Mouse (Mus musculus) stomach, embryonic 16.5 days (tissue): ENCODE measurements around the gene Dbf4. TPM values are rescaled to one million over a fixed set of nuclear protein-coding genes. Genes with fewer than 3 reads are reported as not detected.

Experiments
- ATAC-seq: fragments of 200-750 bp; cut with Nextera tagmentation; 2 replicates; pipeline ENCODE4 v1.8.0; 2017; ENCODE audit warnings: moderate number of reproducible peaks, moderate TSS enrichment; ENCODE audit not compliant: insufficient read depth, low FRiP score
- H3K27ac ChIP-seq: fragments of 300-500 bp; sonication (generic); 2 replicates; pipeline ENCODE4 v1.5.1; 2014; ENCODE audit warnings: low read length
- H3K27me3 ChIP-seq: fragments of 300-500 bp; sonication (generic); 2 replicates; pipeline ENCODE4 v1.6.1; 2014; ENCODE audit warnings: low read length, control low read depth, mixed read lengths; ENCODE audit not compliant: control insufficient read depth, insufficient read depth
- H3K36me3 ChIP-seq: fragments of 300-500 bp; sonication (generic); 2 replicates; pipeline ENCODE4 v1.6.1; 2014; ENCODE audit warnings: low read length; ENCODE audit not compliant: control insufficient read depth, insufficient read depth
- H3K4me1 ChIP-seq: fragments of 300-500 bp; sonication (generic); 2 replicates; pipeline ENCODE4 v1.6.1; 2014; ENCODE audit warnings: low read length, control low read depth, mixed read lengths; ENCODE audit not compliant: control insufficient read depth, insufficient read depth
- H3K4me2 ChIP-seq: fragments of 300-500 bp; sonication (generic); 2 replicates; pipeline ENCODE4 v1.6.1; 2014; ENCODE audit warnings: low read depth, low read length, mixed read lengths
- H3K4me3 ChIP-seq: fragments of 300-500 bp; sonication (generic); replicated peaks from 2 replicates; pipeline ENCODE4 v1.5.1; 2014; ENCODE audit warnings: mild to moderate bottlenecking, low read length
- H3K9ac ChIP-seq: fragments of 300-500 bp; sonication (generic); 2 replicates; pipeline ENCODE4 v1.6.1; 2014; ENCODE audit warnings: low read length
- H3K9me3 ChIP-seq: fragments of 300-500 bp; sonication (generic); replicated peaks from 2 replicates; pipeline ENCODE4 v1.6.1; 2016; ENCODE audit warnings: low read length, control low read depth; ENCODE audit not compliant: control insufficient read depth
- WGBS: fragments of 180-500 bp; shearing (Covaris S2); extraction: QIAGEN DNeasy Blood & Tissue Kit; methylation state at CpG from one replicate; pipeline ENCODE4 v1.1.7; 2014; 5-methylcytosine and 5-hydroxymethylcytosine counted together
- polyA plus RNA-seq: library from polyadenylated mRNA; unstranded; fragments of >200 nt; fragmentation: Nextera tagmentation; extraction: Ambion mirVana; gene quantifications from 2 replicates; pipeline ENCODE4 v1.2.1, GENCODE M21; 2015

Dbf4 gene
- polyA plus RNA-seq, 1 experiment from 2014 or later = 30.9 TPM

GRCm38 (mm10) chr5:8368781-8369180, 53.7 kb downstream of the Dbf4 start:
- no peak for ATAC-seq
- H3K9me3 ChIP-seq = no peaks in the 10 kb centered on the region

GRCm38 (mm10) chr5:8368328-8368692, 54.2 kb downstream of the Dbf4 start:
- no peaks in the 10 kb centered on the region for H3K36me3 ChIP-seq
- WGBS = 36% methylated on average over 7 of the region's 7 CpGs
- H3K27ac ChIP-seq = no peak overlapping the region
- ATAC-seq = no peak
- no peak overlapping the region for H3K9ac ChIP-seq
- no peaks in the 10 kb centered on the region for H3K9me3 ChIP-seq
- peak overlapping the region; percentile 67 for H3K4me3 ChIP-seq
- H3K4me2 ChIP-seq = peak overlapping the region; percentile 96
- H3K27me3 ChIP-seq = no peaks in the 10 kb centered on the region
- 0 out of 2 replicates have a peak, but pooled peaks cover 4% of the 10 kb centered on the region for H3K4me1 ChIP-seq

More at GRCm38 (mm10) chr5:8368781-8369180, 53.7 kb downstream of the Dbf4 start:
- Histone ChIP-seq H3K27ac (no peak overlapping the region), H3K4me2 (no peak overlapping the region), H3K27me3 (no peaks in the 10 kb centered on the region), H3K9ac (no peak overlapping the region), H3K4me3 (no peak overlapping the region), H3K4me1 (0 out of 2 replicates have a peak, but pooled peaks cover 4% of the 10 kb centered on the region), H3K36me3 (no peaks in the 10 kb centered on the region)
- 66% methylated on average over 5 of the region's 5 CpGs for WGBS

- ATAC-seq = peak; percentile 93
- no peaks in the 10 kb centered on the region for H3K9me3 ChIP-seq
- H3K36me3 ChIP-seq = no peaks in the 10 kb centered on the region
- peak within 1 kb of the TSS; percentile 70 for H3K9ac ChIP-seq
- H3K4me2 ChIP-seq = peak within 1 kb of the TSS; percentile 96
- H3K27me3 ChIP-seq = no peaks in the 10 kb centered on the region
- no peak within 1 kb of the TSS for H3K27ac ChIP-seq
- under 1% methylated on average over 55 of the region's 55 CpGs for WGBS
- H3K4me1 ChIP-seq = 0 out of 2 replicates have a peak, but pooled peaks cover 4% of the 10 kb centered on the region
- peak within 1 kb of the TSS; percentile 67 for H3K4me3 ChIP-seq
Observed at GRCm38 (mm10) chr5:8367614-8368327, 54.7 kb downstream of the Dbf4 start, which contains the start of gene Adam22. Gene Adam22 (minus strand): TSS chr5:8368160.

GRCm38 (mm10) chr5:8366771-8367613, 55.5 kb downstream of the Dbf4 start:
- Histone ChIP-seq H3K27me3 (no peaks in the 10 kb centered on the region), H3K36me3 (no peaks in the 10 kb centered on the region), H3K4me1 (0 out of 2 replicates have a peak, but pooled peaks cover 4% of the 10 kb centered on the region), H3K27ac (no peak overlapping the region), H3K4me3 (peak overlapping the region; percentile 67), H3K9me3 (no peaks in the 10 kb centered on the region), H3K9ac (peak overlapping the region; percentile 70), H3K4me2 (peak overlapping the region; percentile 96)
- WGBS = 3% methylated on average over 24 of the region's 25 CpGs
- no peak for ATAC-seq

GRCm38 (mm10) chr5:8362361-8362760, 60.2 kb downstream of the Dbf4 start:
- H3K4me1 ChIP-seq = 0 out of 2 replicates have a peak, but pooled peaks cover 4% of the 10 kb centered on the region
- H3K9me3 ChIP-seq = no peaks in the 10 kb centered on the region
- no peak overlapping the region for H3K27ac ChIP-seq
- H3K4me3 ChIP-seq = no peak overlapping the region
- H3K36me3 ChIP-seq = no peaks in the 10 kb centered on the region
- WGBS = 42% methylated on average over 1 of the region's 1 CpGs
- no peak overlapping the region for H3K9ac ChIP-seq
- H3K27me3 ChIP-seq = no peaks in the 10 kb centered on the region
- H3K4me2 ChIP-seq = no peak overlapping the region
- ATAC-seq = no peak

GRCm38 (mm10) chr5:8357677-8358076, 64.8 kb downstream of the Dbf4 start:
- Histone ChIP-seq H3K9me3 (no peaks in the 10 kb centered on the region), H3K4me2 (no peak overlapping the region), H3K27me3 (no peaks in the 10 kb centered on the region), H3K4me1 (no peaks in the 10 kb centered on the region), H3K9ac (no peak overlapping the region), H3K36me3 (no peaks in the 10 kb centered on the region), H3K27ac (no peak overlapping the region), H3K4me3 (no peak overlapping the region)
- WGBS = 72% methylated on average over 8 of the region's 8 CpGs
- no peak for ATAC-seq

GRCm38 (mm10) chr5:8356885-8357651, 65.4 kb downstream of the Dbf4 start:
- H3K27me3 ChIP-seq = no peaks in the 10 kb centered on the region
- no peaks in the 10 kb centered on the region for H3K4me1 ChIP-seq
- no peak overlapping the region for H3K27ac ChIP-seq
- no peak overlapping the region for H3K9ac ChIP-seq
- H3K4me2 ChIP-seq = no peak overlapping the region
- no peak overlapping the region for H3K4me3 ChIP-seq
- H3K9me3 ChIP-seq = no peaks in the 10 kb centered on the region
- ATAC-seq = no peak
- WGBS = 33% methylated on average over 13 of the region's 13 CpGs
- no peaks in the 10 kb centered on the region for H3K36me3 ChIP-seq

- H3K36me3 ChIP-seq = no peaks in the 10 kb centered on the region
- H3K4me1 ChIP-seq = no peaks in the 10 kb centered on the region
- H3K27ac ChIP-seq = no peak overlapping the region
- no peak for ATAC-seq
- 43% methylated on average over 2 of the region's 2 CpGs for WGBS
- no peaks in the 10 kb centered on the region for H3K9me3 ChIP-seq
- H3K4me2 ChIP-seq = no peak overlapping the region
- no peak overlapping the region for H3K4me3 ChIP-seq
- H3K9ac ChIP-seq = no peak overlapping the region
- no peaks in the 10 kb centered on the region for H3K27me3 ChIP-seq
Observed at GRCm38 (mm10) chr5:8356326-8356725, 66.2 kb downstream of the Dbf4 start.
